Mouse (Mus musculus) cerebral cortex, adult 2 months (tissue): ENCODE data around the gene Psma5.

ENCODE experiments used
- WGBS: fragments of 180-500 bp; shearing (Covaris S2); methylation state at CpG from one replicate; pipeline ENCODE4 v1.1.7; 2018; 5-methylcytosine and 5-hydroxymethylcytosine counted together

Gene Psma5

GRCm38 (mm10) chr3:108304747-108305146 is 48.0 kb downstream of the Psma5 start:
- WGBS = 40% methylated on average over 4 of the region's 4 CpGs

- 28% methylated on average over 3 of the region's 3 CpGs for WGBS
Measured at GRCm38 (mm10) chr3:108306387-108306786, 49.7 kb downstream of the Psma5 start.

- WGBS = 40% methylated on average over 6 of the region's 6 CpGs
Measured at GRCm38 (mm10) chr3:108307485-108307884, 50.8 kb downstream of the Psma5 start.

- WGBS = 75% methylated on average over 4 of the region's 4 CpGs
Measured at GRCm38 (mm10) chr3:108311688-108312087, 55.0 kb downstream of the Psma5 start.

- 52% methylated on average over 4 of the region's 4 CpGs for WGBS
Measured at GRCm38 (mm10) chr3:108313138-108313537, 56.4 kb downstream of the Psma5 start.

GRCm38 (mm10) chr3:108314038-108314675 is 57.4 kb downstream of the Psma5 start:
- 56% methylated on average over 8 of the region's 8 CpGs for WGBS

GRCm38 (mm10) chr3:108318517-108318916 is 61.8 kb downstream of the Psma5 start:
- 41% methylated on average over 2 of the region's 2 CpGs for WGBS

- WGBS = 44% methylated on average over 4 of the region's 4 CpGs
Measured at GRCm38 (mm10) chr3:108321671-108322070, 64.9 kb downstream of the Psma5 start.

GRCm38 (mm10) chr3:108322136-108322535 is 65.4 kb downstream of the Psma5 start:
- WGBS = 65% methylated on average over 4 of the region's 4 CpGs

GRCm38 (mm10) chr3:108322962-108323361 is 66.2 kb downstream of the Psma5 start:
- 77% methylated on average over 3 of the region's 3 CpGs for WGBS

- WGBS = 62% methylated on average over 4 of the region's 4 CpGs
Measured at GRCm38 (mm10) chr3:108324837-108325236, 68.1 kb downstream of the Psma5 start.

GRCm38 (mm10) chr3:108325521-108325920 is 68.8 kb downstream of the Psma5 start:
- 84% methylated on average over 9 of the region's 9 CpGs for WGBS

- 61% methylated on average over 8 of the region's 8 CpGs for WGBS
Measured at GRCm38 (mm10) chr3:108327275-108327674, 70.5 kb downstream of the Psma5 start.

- WGBS = 40% methylated on average over 3 of the region's 3 CpGs
Measured at GRCm38 (mm10) chr3:108327916-108328315, 71.2 kb downstream of the Psma5 start.

GRCm38 (mm10) chr3:108328441-108328841 is 71.7 kb downstream of the Psma5 start:
- WGBS = 21% methylated on average over 9 of the region's 9 CpGs
